Mouse (Mus musculus) CH12F3 (cell line): Measurements from ENCODE around the gene St14.
"Not testable (repeated sequence)": the region's sequence is repeated elsewhere in the genome, so short reads cannot be mapped to it uniquely, and the experiment has no call there.

Source experiments
- in situ Hi-C: fragments of 300-500 bp; cut with MboI; formaldehyde crosslinking; loops from 2 replicates; pipeline ENCODE4 v1.14.3; 2020; ENCODE audit warnings: low sequenced_read_pairs

Gene St14

DNA sequence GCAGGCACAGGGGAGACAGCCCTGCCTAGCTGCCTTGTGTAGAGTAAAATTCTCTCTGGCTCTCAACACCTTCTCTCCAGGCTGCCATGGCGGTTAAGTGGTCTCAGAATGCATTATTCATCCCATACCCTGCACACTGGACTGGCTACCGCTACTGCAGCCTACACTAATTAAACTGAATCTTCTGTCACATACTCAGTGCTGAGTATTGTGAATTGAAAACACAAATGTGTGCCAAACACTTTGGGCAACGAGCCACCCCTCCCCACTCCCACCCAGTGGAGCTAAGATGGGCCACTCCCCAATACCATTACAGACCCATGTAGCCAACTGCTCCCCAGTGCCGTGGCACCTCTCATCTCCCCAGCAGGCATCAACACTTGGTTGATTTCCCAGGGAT lies 44.2 kb downstream of the St14 start:
- in situ Hi-C loops, result loop anchor here (5.0 to 10.0 kb wide), 2 partner anchors 135 to 613 kb away; no protein-coding TSS in a partner anchor

DNA sequence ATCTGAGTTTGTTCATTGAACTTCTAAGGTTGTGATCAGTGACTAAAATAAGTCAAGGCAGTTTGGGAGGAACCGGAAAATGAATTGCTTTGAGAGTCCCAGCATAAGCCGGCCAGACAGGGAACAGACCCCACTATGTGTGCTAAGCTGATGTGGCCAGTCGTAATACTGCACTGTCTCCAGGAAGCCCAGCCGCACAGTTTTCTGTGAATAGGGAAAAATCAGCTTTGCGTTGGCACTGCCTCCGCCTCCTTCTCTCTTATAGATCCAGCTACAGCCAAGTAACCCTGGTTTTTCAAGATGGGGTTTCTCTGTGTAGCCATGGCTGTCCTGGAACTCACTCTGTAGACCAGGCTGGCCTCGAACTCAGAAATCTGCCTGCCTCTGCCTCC lies 44.9 kb downstream of the St14 start:
- in situ Hi-C loops, result loop anchor here (5.0 to 10.0 kb wide), 2 partner anchors 134 to 612 kb away; no protein-coding TSS in a partner anchor

- in situ Hi-C loops, result loop anchor here (5.0 to 10.0 kb wide), 2 partner anchors 134 to 611 kb away; no protein-coding TSS in a partner anchor
These were observed 45.4 kb downstream of the St14 start for GRCm38 (mm10) chr9:31086085-31086753.

DNA sequence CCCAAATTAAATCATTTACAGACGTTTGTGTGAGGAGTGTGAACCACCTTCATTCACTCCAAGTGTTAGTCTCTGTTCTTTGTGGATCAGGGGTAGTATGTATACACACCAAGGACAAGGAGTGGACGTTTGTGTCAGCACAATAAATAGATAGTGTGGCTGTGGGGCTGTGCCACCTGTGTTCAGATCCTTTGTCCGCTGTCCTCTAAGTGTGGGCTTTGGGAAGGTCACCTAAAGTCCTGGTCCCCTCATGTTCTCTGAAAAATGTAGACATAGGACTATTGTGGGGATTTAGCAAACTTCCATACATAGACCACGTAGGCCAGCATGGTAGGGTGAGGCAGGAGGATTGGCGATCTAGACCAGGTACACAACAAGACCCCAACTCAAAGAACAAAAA lies 46.1 kb downstream of the St14 start:
- in situ Hi-C loops, result loop anchor here (5.0 to 10.0 kb wide), 2 partner anchors 133 to 611 kb away; no protein-coding TSS in a partner anchor

DNA sequence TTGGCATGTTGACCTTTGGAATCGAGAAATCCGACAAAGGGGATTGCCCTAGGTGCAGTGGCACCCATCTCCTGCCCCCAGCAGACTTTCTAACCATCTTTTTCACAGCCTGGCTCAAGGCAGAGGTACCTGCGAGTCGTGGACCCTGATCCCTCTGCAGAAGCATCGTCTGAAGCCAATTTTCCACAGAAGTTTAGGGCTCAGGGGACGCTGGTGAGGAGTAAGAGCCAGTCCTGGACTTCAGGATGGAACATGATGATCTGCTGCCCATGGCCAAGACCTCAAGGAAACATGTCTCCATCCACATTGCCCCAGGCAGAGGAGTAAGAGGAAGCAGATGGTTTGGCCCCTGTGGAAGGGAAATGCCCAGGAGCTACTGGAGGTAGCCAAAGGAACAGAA lies 48.9 kb downstream of the St14 start:
- in situ Hi-C loops, result loop anchor here (10.0 kb wide), 1 partner anchor 608 kb away; no protein-coding TSS in a partner anchor

DNA sequence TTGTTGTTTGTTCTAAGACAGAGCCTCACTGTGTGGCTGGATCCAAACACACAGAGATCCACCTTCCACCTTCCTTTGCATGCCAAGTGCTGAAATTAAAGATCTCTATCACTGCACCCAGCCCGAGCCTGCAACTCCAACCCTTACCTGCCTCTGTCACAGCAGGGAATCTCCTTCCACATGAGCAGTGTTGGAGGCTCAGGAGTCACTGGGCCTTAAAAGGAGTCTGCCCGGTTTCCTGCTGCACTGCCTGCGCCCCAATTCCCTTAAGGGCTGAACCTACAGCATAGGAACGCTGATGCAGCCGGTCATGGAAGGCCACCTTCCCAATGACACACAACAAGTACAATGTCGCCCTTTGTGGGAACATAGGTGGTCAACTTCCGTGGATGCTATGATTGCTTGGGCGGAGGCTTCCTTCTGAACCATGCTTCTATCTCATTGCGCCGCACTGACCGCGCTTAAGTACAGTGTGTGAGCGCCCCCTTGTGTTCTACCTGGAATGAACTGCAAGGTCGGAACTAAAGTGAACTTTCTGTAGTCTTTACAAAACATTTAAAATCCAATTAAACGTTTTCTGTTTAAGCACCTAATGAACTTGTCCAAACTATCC lies 49.5 kb downstream of the St14 start:
- in situ Hi-C loops, result loop anchor here (10.0 kb wide), 1 partner anchor 607 kb away; no protein-coding TSS in a partner anchor

DNA sequence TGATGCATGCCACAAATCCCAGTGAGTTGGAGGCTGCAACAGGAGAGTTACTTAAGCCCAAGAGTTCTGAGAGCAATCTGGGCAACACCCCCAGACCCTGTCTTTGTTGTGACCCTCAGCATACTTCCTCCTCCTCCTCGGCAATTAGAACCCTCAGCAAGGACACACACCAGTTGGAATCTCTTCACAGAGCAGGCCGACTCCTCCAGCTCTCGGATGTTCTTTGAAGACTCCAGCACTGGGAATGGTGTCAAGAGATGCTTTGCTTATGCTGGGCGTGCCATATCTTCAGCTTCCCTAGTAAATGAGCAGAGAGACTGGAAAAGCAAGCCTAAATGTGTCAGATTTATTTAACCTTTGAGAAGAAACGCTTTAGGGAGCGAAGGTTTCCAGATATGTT lies 50.9 kb downstream of the St14 start:
- in situ Hi-C loops, result loop anchor here (10.0 kb wide), 1 partner anchor 606 kb away; no protein-coding TSS in a partner anchor

- in situ Hi-C loops, result no loop called here
These were observed 56.8 kb downstream of the St14 start for GRCm38 (mm10) chr9:31074836-31075235.

GRCm38 (mm10) chr9:31073797-31074196 lies 57.9 kb downstream of the St14 start:
- in situ Hi-C loops, result no loop called here

GRCm38 (mm10) chr9:31072256-31072655 lies 59.4 kb downstream of the St14 start:
- in situ Hi-C loops, result no loop called here

- in situ Hi-C loops, result no loop called here
These were observed 60.9 kb downstream of the St14 start for GRCm38 (mm10) chr9:31070706-31071105.

DNA sequence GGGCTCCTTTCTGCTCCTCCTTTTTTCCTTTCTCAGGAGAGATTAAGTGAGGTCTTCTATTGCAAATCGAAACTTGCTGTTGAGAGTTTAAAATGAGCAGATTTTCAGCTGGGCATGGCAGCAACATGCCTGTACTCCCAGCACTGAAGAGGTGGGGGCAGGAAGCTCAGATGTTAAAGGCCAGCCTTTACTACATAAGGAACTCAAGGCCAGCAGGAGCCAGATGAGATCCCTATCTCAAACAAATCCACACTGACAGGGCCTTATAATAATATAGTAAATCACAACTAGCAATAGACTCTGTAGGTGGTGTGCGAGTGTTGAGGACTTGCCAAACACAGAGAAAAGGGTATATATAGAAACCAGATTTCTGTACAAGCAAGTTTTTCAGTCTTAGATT lies 72.9 kb downstream of the St14 start:
- in situ Hi-C loops, result no loop called here

GRCm38 (mm10) chr9:31051509-31051908 lies 80.1 kb downstream of the St14 start:
- in situ Hi-C loops, result not testable (repeated sequence)

GRCm38 (mm10) chr9:31050208-31050607 lies 81.4 kb downstream of the St14 start:
- in situ Hi-C loops, result no loop called here
